Mouse (Mus musculus) MEL (cell line): ENCODE measurements at regions not wholly inside any gene's neighbourhood (a gene's known extent, or its start where the extent isn't known, plus 50 kb on each side); places are given as distances from the start of the nearest gene placed in this dataset.

Experiments used
- DNase-seq: peaks from one replicate; pipeline ENCODE4 v3.0.0; 2011; ENCODE audit warnings: low read depth, low spot score
- H3K27ac ChIP-seq: 2 replicates; pipeline ENCODE4 v1.5.1; 2012; ENCODE audit warnings: low read depth, mild to moderate bottlenecking, control low read depth, low read length, moderate library complexity; ENCODE audit not compliant: control insufficient read depth
- H3K27me3 ChIP-seq, 2 experiments: fragments of 150-350 bp in 1 of 2; sonication (generic) in 1 of 2; 2 replicates each; pipeline ENCODE4 v1.6.1; 2012; ENCODE audit warnings: low read length in 2 of 2, mild to moderate bottlenecking in 2 of 2, improper control_type of control experiment in 1 of 2, moderate library complexity in 1 of 2; ENCODE audit not compliant: insufficient read depth in 2 of 2, control insufficient read depth in 1 of 2
- H3K36me3 ChIP-seq, 2 experiments: 2 replicates each; pipeline ENCODE4 v1.6.1; 2012 to 2014; ENCODE audit warnings: low read length in 2 of 2, improper control_type of control experiment in 1 of 2, inconsistent platforms in 1 of 2, mild to moderate bottlenecking in 1 of 2; ENCODE audit not compliant: insufficient read depth in 2 of 2, control insufficient read depth in 1 of 2
- H3K4me1 ChIP-seq, 2 experiments: fragments of 150-350 bp in 1 of 2; sonication (generic) in 1 of 2; 2 replicates each; pipeline ENCODE4 v1.6.1; 2012; ENCODE audit warnings: low read length in 2 of 2, improper control_type of control experiment in 1 of 2, mild to moderate bottlenecking in 1 of 2; ENCODE audit not compliant: insufficient read depth in 2 of 2, control insufficient read depth in 1 of 2
- H3K4me3 ChIP-seq, 2 experiments: fragments of 150-350 bp in 1 of 2; sonication (generic) in 1 of 2; 2 replicates each; pipeline ENCODE4 v1.5.1; 2012; ENCODE audit warnings: low read depth in 2 of 2, low read length in 2 of 2, mild to moderate bottlenecking in 2 of 2, moderate library complexity in 2 of 2, control low read depth in 1 of 2, improper control_type of control experiment in 1 of 2; ENCODE audit not compliant: control insufficient read depth in 1 of 2, insufficient read depth in 1 of 2
- H3K79me2 ChIP-seq: 2 replicates; pipeline ENCODE4 v1.6.1; 2012; ENCODE audit warnings: mild to moderate bottlenecking, low read length, moderate library complexity; ENCODE audit not compliant: control insufficient read depth, poor library complexity, insufficient read depth
- H3K9ac ChIP-seq: 2 replicates; pipeline ENCODE4 v1.6.1; 2012; ENCODE audit warnings: low read depth, mild to moderate bottlenecking, control low read depth, low read length, moderate library complexity; ENCODE audit not compliant: control insufficient read depth, poor library complexity, severe bottlenecking
- H3K9me3 ChIP-seq: fragments of 150-350 bp; sonication (generic); replicated peaks from 2 replicates; pipeline ENCODE4 v1.6.1; 2012; ENCODE audit warnings: mild to moderate bottlenecking, low read length, improper control_type of control experiment, moderate library complexity; ENCODE audit not compliant: insufficient read depth
- CTCF ChIP-seq, 3 experiments: IDR thresholded peaks in 2 of 3; conservative IDR thresholded peaks in 1 of 3; 2 replicates each; pipeline ENCODE4 v1.5.1; 2011 to 2012; ENCODE audit warnings: low read length in 3 of 3, low read depth in 2 of 3, mild to moderate bottlenecking in 2 of 3, improper control_type of control experiment in 1 of 3, inconsistent platforms in 1 of 3, mixed read lengths in 1 of 3, moderate library complexity in 1 of 3; ENCODE audit not compliant: control insufficient read depth in 1 of 3, insufficient read depth in 1 of 3, poor library complexity in 1 of 3, severe bottlenecking in 1 of 3
- ELF1 ChIP-seq: IDR thresholded peaks from 2 replicates; pipeline ENCODE4 v1.6.1; 2014; ENCODE audit warnings: low read depth, mild to moderate bottlenecking, inconsistent platforms, low read length, improper control_type of control experiment, moderate library complexity
- EP300 ChIP-seq, 2 experiments: IDR thresholded peaks; 2 replicates each; pipeline ENCODE4 v1.6.1; 2011; ENCODE audit warnings: improper control_type of control experiment in 2 of 2, low read length in 2 of 2, low read depth in 1 of 2, mild to moderate bottlenecking in 1 of 2
- GABPA ChIP-seq: IDR thresholded peaks from 2 replicates; pipeline ENCODE4 v1.6.1; 2012; ENCODE audit warnings: low read depth, mild to moderate bottlenecking, inconsistent platforms, low read length, improper control_type of control experiment, moderate library complexity
- GATA1 ChIP-seq: IDR thresholded peaks from 2 replicates; pipeline ENCODE4 v1.6.1; 2011; ENCODE audit warnings: low read depth, low read length, improper control_type of control experiment
- MAX ChIP-seq: IDR thresholded peaks from 2 replicates; pipeline ENCODE4 v1.6.1; 2011; ENCODE audit warnings: low read length, improper control_type of control experiment
- MAZ ChIP-seq: IDR thresholded peaks from 2 replicates; pipeline ENCODE4 v1.6.1; 2012; ENCODE audit warnings: low read depth, mild to moderate bottlenecking, inconsistent platforms, low read length, improper control_type of control experiment
- MEF2A ChIP-seq: IDR thresholded peaks from 2 replicates; pipeline ENCODE4 v1.6.1; 2014; ENCODE audit warnings: low read depth, mild to moderate bottlenecking, inconsistent platforms, low read length, improper control_type of control experiment; ENCODE audit not compliant: poor library complexity, insufficient replicate concordance, severe bottlenecking; ENCODE audit errors: extremely low read depth
- NELFE ChIP-seq: IDR thresholded peaks from 2 replicates; pipeline ENCODE4 v1.6.1; 2011; ENCODE audit warnings: low read depth, low read length, improper control_type of control experiment
- POLR2A ChIP-seq, 2 experiments: IDR thresholded peaks; 2 replicates each; pipeline ENCODE4 v1.6.1; 2011 to 2012; ENCODE audit warnings: low read length in 2 of 2, mild to moderate bottlenecking in 2 of 2, control low read depth in 1 of 2, improper control_type of control experiment in 1 of 2, low read depth in 1 of 2, moderate library complexity in 1 of 2; ENCODE audit not compliant: control insufficient read depth in 1 of 2, insufficient read depth in 1 of 2, poor library complexity in 1 of 2
- RAD21 ChIP-seq: IDR thresholded peaks from 2 replicates; pipeline ENCODE4 v1.6.1; 2011; ENCODE audit warnings: mild to moderate bottlenecking, low read depth, low read length, improper control_type of control experiment
- RCOR1 ChIP-seq: IDR thresholded peaks from 2 replicates; pipeline ENCODE4 v1.6.1; 2012; ENCODE audit warnings: low read depth, mild to moderate bottlenecking, inconsistent platforms, low read length, improper control_type of control experiment
- SIN3A ChIP-seq: IDR thresholded peaks from 2 replicates; pipeline ENCODE4 v1.6.1; 2012; ENCODE audit warnings: low read length, improper control_type of control experiment, inconsistent platforms
- SMC3 ChIP-seq: IDR thresholded peaks from 2 replicates; pipeline ENCODE4 v1.6.1; 2011; ENCODE audit warnings: low read depth, low read length, improper control_type of control experiment
- TAL1 ChIP-seq: IDR thresholded peaks from 2 replicates; pipeline ENCODE4 v1.6.1; 2012; ENCODE audit warnings: mild to moderate bottlenecking, inconsistent platforms, low read length, moderate library complexity, mixed read lengths
- USF2 ChIP-seq, 2 experiments: IDR thresholded peaks; 2 replicates each; pipeline ENCODE4 v1.6.1; 2011 to 2012; ENCODE audit warnings: improper control_type of control experiment in 2 of 2, low read length in 2 of 2, borderline replicate concordance in 1 of 2, inconsistent platforms in 1 of 2, low read depth in 1 of 2, mild to moderate bottlenecking in 1 of 2; ENCODE audit not compliant: insufficient read depth in 1 of 2
- ZC3H11A ChIP-seq: IDR thresholded peaks from 2 replicates; pipeline ENCODE4 v1.6.1; 2012; ENCODE audit warnings: low read depth, mild to moderate bottlenecking, inconsistent platforms, low read length, improper control_type of control experiment

DNA sequence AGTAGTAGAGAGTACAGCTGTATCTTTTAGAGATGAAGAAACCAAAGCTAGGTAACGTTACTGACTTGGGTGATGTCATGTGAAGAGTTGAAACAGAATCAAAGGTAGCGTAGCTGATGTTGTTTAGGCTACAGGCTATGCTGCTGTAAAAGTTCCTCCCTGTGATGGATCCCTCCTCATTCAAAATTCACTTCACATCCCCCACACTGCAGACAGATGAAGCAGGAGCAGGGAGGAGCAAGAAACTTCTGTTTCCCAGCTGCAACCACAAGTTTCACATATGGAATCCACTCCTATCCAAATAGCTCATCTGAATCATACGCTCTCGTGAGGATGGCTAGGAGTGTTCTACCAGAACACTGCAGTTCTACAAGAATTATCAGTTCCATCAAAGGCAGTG is 493.2 kb downstream of the Mdfic start:
- no peaks in the 10 kb centered on the region for H3K36me3 ChIP-seq
- no peak overlapping the region for H3K27ac ChIP-seq
- no peaks in the 10 kb centered on the region for H3K9me3 ChIP-seq
- H3K4me3 ChIP-seq: no peak overlapping the region
- no peaks in the 10 kb centered on the region for H3K27me3 ChIP-seq
- no peak overlapping the region for H3K9ac ChIP-seq
- no peaks in the 10 kb centered on the region for H3K4me1 ChIP-seq
- TF ChIP-seq ELF1 (no peak), CTCF (IDR thresholded peaks at IDR 0.05 in 2 of 3, conservative IDR thresholded peaks at IDR 0.05 in 1 of 3; ENCODE audit: control insufficient read depth in 1 of 3, insufficient read depth in 1 of 3, low read depth in 2 of 3, low read length in 3 of 3, poor library complexity in 1 of 3, severe bottlenecking in 1 of 3) (no peak), USF2 (IDR thresholded peaks at IDR 0.05; ENCODE audit: borderline replicate concordance in 1 of 2, insufficient read depth in 1 of 2, low read depth in 1 of 2, low read length in 2 of 2) (no peak), MAX (no peak), SIN3A (no peak), NELFE (no peak), RAD21 (no peak), MEF2A (no peak), ZC3H11A (no peak)
- no peaks in the 10 kb centered on the region for H3K79me2 ChIP-seq
- no peak for DNase-seq

- no peaks in the 10 kb centered on the region for H3K36me3 ChIP-seq
- no peak overlapping the region for H3K4me3 ChIP-seq
- no peaks in the 10 kb centered on the region for H3K4me1 ChIP-seq
- no peak overlapping the region for H3K9ac ChIP-seq
- no peaks in the 10 kb centered on the region for H3K27me3 ChIP-seq
- H3K79me2 ChIP-seq: no peaks in the 10 kb centered on the region
- peak in 1 of 3 experiments; percentile 39; a peak in 1 of 6 replicates for TF ChIP-seq CTCF (IDR thresholded peaks at IDR 0.05 in 2 of 3, conservative IDR thresholded peaks at IDR 0.05 in 1 of 3; ENCODE audit: control insufficient read depth in 1 of 3, insufficient read depth in 1 of 3, low read depth in 2 of 3, low read length in 3 of 3, poor library complexity in 1 of 3, severe bottlenecking in 1 of 3)
- TF ChIP-seq GATA1: no peak
- no peak for TF ChIP-seq SIN3A
- TF ChIP-seq ELF1: no peak
- no peak for TF ChIP-seq POLR2A (IDR thresholded peaks at IDR 0.05; ENCODE audit: control insufficient read depth in 1 of 2, insufficient read depth in 1 of 2, low read depth in 1 of 2, low read length in 2 of 2, poor library complexity in 1 of 2)
- peak; percentile 39 for TF ChIP-seq RAD21
- TF ChIP-seq TAL1: no peak
- TF ChIP-seq SMC3: peak; percentile 50
- no peak for TF ChIP-seq EP300 (IDR thresholded peaks at IDR 0.05; ENCODE audit: low read depth in 1 of 2, low read length in 2 of 2)
- TF ChIP-seq MAZ: no peak
- no peak for TF ChIP-seq GABPA
- TF ChIP-seq RCOR1: no peak
- DNase-seq: peak; percentile 24
- H3K9me3 ChIP-seq: no peaks in the 10 kb centered on the region
- no peak overlapping the region for H3K27ac ChIP-seq
These were observed 500.7 kb downstream of the Mdfic start for GRCm38 (mm10) chr6:16221002-16221627.
